Mouse (Mus musculus) neutrophil, adult 83 days (primary cell): ENCODE measurements around the gene Wnt3. TPM values are rescaled to one million over a fixed set of nuclear protein-coding genes. Genes with fewer than 3 reads are reported as not detected.

Source experiments
- total RNA-seq, 2 experiments: library from RNA; stranded (reverse); gene quantifications; one replicate each; pipeline ENCODE4 v1.2.4; 2023

Gene Wnt3
- total RNA-seq, result not detected

DNA sequence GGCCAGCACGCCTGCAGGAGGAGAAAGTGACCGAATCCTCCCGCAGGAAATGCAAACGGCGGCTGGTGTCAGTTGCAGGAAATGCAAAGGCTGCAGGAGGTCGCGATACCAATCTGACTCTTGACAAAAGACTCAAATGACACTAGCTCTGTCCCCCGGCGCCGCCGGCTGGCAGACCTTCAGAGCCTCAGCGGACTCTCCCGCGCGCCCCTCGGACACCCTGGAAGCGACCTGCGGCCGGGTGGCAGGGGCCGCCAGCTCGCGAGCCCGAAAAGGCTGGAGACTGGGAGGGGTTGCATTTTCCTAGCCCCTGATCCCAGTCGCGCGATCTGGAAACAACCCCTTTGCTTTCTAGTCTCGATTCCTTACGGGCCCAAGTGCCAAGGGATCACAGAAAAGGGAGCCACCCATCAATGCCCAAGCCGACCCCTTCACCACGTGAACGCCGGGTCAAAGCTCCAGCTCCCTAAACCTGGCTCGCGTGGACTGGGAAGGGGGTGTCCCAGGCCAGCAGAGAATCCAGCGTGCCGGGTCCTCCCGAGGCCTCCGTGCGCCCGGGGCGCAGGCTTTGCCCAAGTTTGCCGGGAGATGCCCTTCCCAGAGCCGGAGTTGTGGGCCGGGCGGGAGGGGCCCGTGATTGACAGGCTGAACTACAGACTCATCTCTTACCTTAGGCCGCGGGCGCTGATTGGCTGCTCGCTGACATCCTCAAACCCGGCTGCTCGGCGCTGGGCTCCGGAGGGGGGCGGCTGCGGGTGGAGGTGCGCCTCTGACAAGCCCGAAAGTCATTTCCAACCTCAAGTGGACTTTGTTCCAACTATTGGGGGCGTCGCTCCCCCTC, at the start of gene Wnt3:
TSS of gene Wnt3 (plus strand) at position 764 of the 841 bp plus-strand sequence.

DNA sequence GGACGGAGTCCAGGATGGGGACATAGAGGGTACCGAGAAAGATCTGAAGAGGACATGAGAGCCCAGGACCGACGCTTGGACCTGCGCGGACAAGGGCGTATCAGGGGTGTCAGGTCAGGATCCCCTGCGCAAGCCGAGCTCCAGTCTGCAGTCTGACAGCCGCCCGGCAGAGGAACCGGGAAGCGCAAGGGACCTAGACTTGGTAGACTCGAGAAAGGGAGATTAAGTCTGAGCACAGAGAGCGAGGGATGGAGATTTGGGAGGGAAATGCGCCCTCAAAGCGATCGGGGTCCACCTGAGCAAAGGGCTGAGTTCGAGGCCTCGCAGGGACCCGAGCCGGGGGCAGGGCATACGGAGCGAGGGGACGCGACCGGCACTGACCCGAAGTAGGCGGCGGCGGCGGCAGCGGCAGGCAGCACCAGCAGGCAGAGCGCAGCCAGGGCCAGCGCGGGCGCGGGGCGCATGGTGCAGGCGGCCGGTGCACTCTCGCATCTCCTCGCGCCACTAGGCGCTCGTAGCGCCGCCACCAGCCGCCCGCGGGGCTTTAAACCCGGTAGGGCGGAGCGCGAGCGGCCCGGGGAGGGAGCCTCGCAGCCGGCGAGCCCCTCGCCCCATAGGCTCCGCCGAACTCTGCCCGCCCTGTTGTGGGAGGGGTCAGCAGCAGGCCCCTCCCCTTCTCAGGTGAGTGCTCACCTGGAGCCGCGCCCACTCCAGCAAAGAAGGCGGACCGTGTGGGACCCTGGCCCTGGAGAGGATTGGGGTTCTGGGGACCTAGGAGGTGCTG, 24.5 kb upstream of the Wnt3 start, which contains the start of gene Wnt9b:
TSS of gene Wnt9b (minus strand) at position 516 of the 784 bp plus-strand sequence.

Other genes starting within 250 kb of the Wnt3 start
- gene Gm884, start 153.0 kb upstream of the Wnt3 start, total RNA-seq, result not detected
- not detected for gene Lyzl6, start 135.3 kb upstream of the Wnt3 start, total RNA-seq
- not detected for gene Rprml, start 124.6 kb upstream of the Wnt3 start, total RNA-seq
- gene Gosr2, start 76.3 kb upstream of the Wnt3 start, total RNA-seq, result 10 to 100 TPM; 46.0 to 46.8 TPM
- not detected for gene Wnt9b, start 24.3 kb upstream of the Wnt3 start, total RNA-seq
- 10 to 100 TPM; 42.0 to 54.1 TPM for gene Nsf, start 179.9 kb downstream of the Wnt3 start, total RNA-seq
- 10 to 100 TPM; 18.4 to 22.0 TPM for gene Arf2, start 192.6 kb downstream of the Wnt3 start, total RNA-seq